Mouse (Mus musculus): ENCODE measurements at regions not wholly inside any gene's neighbourhood (a gene's known extent, or its start where the extent isn't known, plus 50 kb on each side); places are given as distances from the start of the nearest gene placed in this dataset.

GRCm38 (mm10) chr2:78655156-78655855, 212.6 kb upstream of the Ube2e3 start:
- no peak overlapping the region for H3K4me2 ChIP-seq (ENCODE audit: insufficient read depth, low read depth, poor library complexity, severe bottlenecking)
- no peak overlapping the region for H3K27ac ChIP-seq (ENCODE audit: insufficient read depth, low read depth)
- dilution Hi-C loops (cut with MboI; ENCODE audit: extremely low pct_ligation_motif_present, extremely low pct_unique_long_range_greater_than_20kb, low sequenced_read_pairs) (no loop called here), in situ Hi-C loops (cut with MboI; ENCODE audit: low pct_ligation_motif_present, low pct_unique_long_range_greater_than_20kb, low sequenced_read_pairs) (no loop called here)
- H3K27me3 ChIP-seq (replicated peaks): no peaks in the 10 kb centered on the region
- H3K36me3 ChIP-seq (replicated peaks in 1 of 2; ENCODE audit: control insufficient read depth in 1 of 2, insufficient read depth in 1 of 2, low read length in 1 of 2): no peaks in the 10 kb centered on the region
- DNase-seq (ENCODE audit: extremely low read depth): no peak
- no peak overlapping the region for H3K4me3 ChIP-seq (replicated peaks in 1 of 3; ENCODE audit: low read depth in 2 of 3, low read length in 2 of 3, poor library complexity in 1 of 3)
- H3K9me3 ChIP-seq (replicated peaks; ENCODE audit: low read length): no peaks in the 10 kb centered on the region
- no peak for TF ChIP-seq TCF12 (IDR thresholded peaks at IDR 0.05; ENCODE audit: low read depth, low read length)
- TF ChIP-seq CTCF (conservative IDR thresholded peaks at IDR 0.05 in 1 of 2, IDR thresholded peaks at IDR 0.05 in 1 of 2; ENCODE audit: low read depth in 2 of 2, low read length in 2 of 2): no peak
- TF ChIP-seq ZKSCAN1 (IDR thresholded peaks at IDR 0.05; ENCODE audit: borderline replicate concordance, low read depth, low read length): no peak
- TF ChIP-seq JUND (conservative IDR thresholded peaks at IDR 0.05; ENCODE audit: low read depth, low read length): no peak
- no peak for TF ChIP-seq MEF2A (IDR thresholded peaks at IDR 0.05; ENCODE audit: borderline replicate concordance, low read depth, low read length)
- TF ChIP-seq JUN (IDR thresholded peaks at IDR 0.05; ENCODE audit: insufficient read depth, low read depth, low read length): no peak
- TF ChIP-seq ELF1 (IDR thresholded peaks at IDR 0.05; ENCODE audit: low read depth, low read length): no peak
- TF ChIP-seq NELFE (IDR thresholded peaks at IDR 0.05; ENCODE audit: low read depth, low read length): no peak
- no peak for TF ChIP-seq SMC3 (IDR thresholded peaks at IDR 0.05; ENCODE audit: low read depth, low read length)
- TF ChIP-seq RAD21 (IDR thresholded peaks at IDR 0.05; ENCODE audit: low read depth, low read length): no peak
- no peak for TF ChIP-seq POLR2A (IDR thresholded peaks at IDR 0.05; ENCODE audit: low read depth, low read length)
- no peak for TF ChIP-seq MAX (IDR thresholded peaks at IDR 0.05; ENCODE audit: low read length)
- TF ChIP-seq ZC3H11A (IDR thresholded peaks at IDR 0.05; ENCODE audit: low read depth, low read length): no peak
- no peak for TF ChIP-seq CHD1 (IDR thresholded peaks at IDR 0.05; ENCODE audit: low read depth, low read length)
- no peak for TF ChIP-seq EP300 (IDR thresholded peaks at IDR 0.05; ENCODE audit: low read length)
- no peak for TF ChIP-seq BHLHE40 (IDR thresholded peaks at IDR 0.05; ENCODE audit: low read depth, low read length)
- TF ChIP-seq MAFK (IDR thresholded peaks at IDR 0.05; ENCODE audit: insufficient replicate concordance, low read length): no peak
- H3K9ac ChIP-seq (ENCODE audit: insufficient read depth, low read depth): no peak overlapping the region
- peaks cover 0 to 5% of the 10 kb centered on the region in 2 experiments; a peak in 1 of 4 replicates for H3K4me1 ChIP-seq (ENCODE audit: control insufficient read depth in 1 of 2, insufficient read depth in 2 of 2)
- no peaks in the 10 kb centered on the region for H3K79me2 ChIP-seq (replicated peaks; ENCODE audit: control insufficient read depth, extremely low read depth, insufficient read depth, poor library complexity, severe bottlenecking)

- Histone ChIP-seq H3K4me3 (replicated peaks in 1 of 3; ENCODE audit: low read depth in 2 of 3, low read length in 2 of 3, poor library complexity in 1 of 3) (no peak overlapping the region), H3K4me2 (ENCODE audit: insufficient read depth, low read depth, poor library complexity, severe bottlenecking) (peak overlapping the region; percentile 13; the same call in 1 of the 2 replicates), H3K36me3 (replicated peaks in 1 of 2; ENCODE audit: control insufficient read depth in 1 of 2, insufficient read depth in 1 of 2, low read length in 1 of 2) (no peaks in the 10 kb centered on the region), H3K27ac (ENCODE audit: insufficient read depth, low read depth) (no peak overlapping the region), H3K9me3 (replicated peaks; ENCODE audit: low read length) (no peaks in the 10 kb centered on the region), H3K27me3 (replicated peaks) (no peaks in the 10 kb centered on the region), H3K79me2 (replicated peaks; ENCODE audit: control insufficient read depth, extremely low read depth, insufficient read depth, poor library complexity, severe bottlenecking) (no peaks in the 10 kb centered on the region), H3K4me1 (ENCODE audit: control insufficient read depth in 1 of 2, insufficient read depth in 2 of 2) (peaks cover 0 to under 1% of the 10 kb centered on the region in 2 experiments; a peak in 1 of 4 replicates), H3K9ac (ENCODE audit: insufficient read depth, low read depth) (no peak overlapping the region)
- in situ Hi-C loops (cut with MboI; ENCODE audit: low pct_ligation_motif_present, low pct_unique_long_range_greater_than_20kb, low sequenced_read_pairs): no loop called here
- no peak for TF ChIP-seq JUND (conservative IDR thresholded peaks at IDR 0.05; ENCODE audit: low read depth, low read length)
- no peak for TF ChIP-seq ZMIZ1 (IDR thresholded peaks at IDR 0.05; ENCODE audit: low read depth, low read length)
- dilution Hi-C loops (cut with MboI; ENCODE audit: extremely low pct_ligation_motif_present, extremely low pct_unique_long_range_greater_than_20kb, low sequenced_read_pairs): no loop called here
- DNase-seq (ENCODE audit: extremely low read depth): no peak
Observed at GRCm38 (mm10) chr2:78651549-78651948, 216.4 kb upstream of the Ube2e3 start.
